Mouse (Mus musculus) 3134 (cell line): ENCODE results near the gene Doxl2.

Experiments
- DNase-seq: peaks from one replicate; pipeline ENCODE4 v3.0.0-alpha.2; 2011; ENCODE audit warnings: low spot score; ENCODE audit not compliant: insufficient read length; ENCODE audit errors: extremely low read depth

Gene Doxl2

GRCm38 (mm10) chr6:49008420-49009160, 33.8 kb downstream of the Doxl2 start:
- no peak for DNase-seq

GRCm38 (mm10) chr6:49009161-49009555, 34.4 kb downstream of the Doxl2 start:
- DNase-seq: no peak

- DNase-seq: no peak
Observed at GRCm38 (mm10) chr6:49009665-49010064, 34.9 kb downstream of the Doxl2 start.

GRCm38 (mm10) chr6:49011191-49011590, 36.4 kb downstream of the Doxl2 start:
- DNase-seq: no peak

- no peak for DNase-seq
Observed at GRCm38 (mm10) chr6:49013023-49013422, 38.3 kb downstream of the Doxl2 start.

- no peak for DNase-seq
Observed at GRCm38 (mm10) chr6:49013458-49013857, 38.7 kb downstream of the Doxl2 start.

GRCm38 (mm10) chr6:49017150-49017549, 42.4 kb downstream of the Doxl2 start:
- DNase-seq: no peak

- no peak for DNase-seq
Observed at GRCm38 (mm10) chr6:49019341-49019740, 44.6 kb downstream of the Doxl2 start.

GRCm38 (mm10) chr6:49021141-49022012, 46.6 kb downstream of the Doxl2 start:
- DNase-seq: no peak

- no peak for DNase-seq
Observed at GRCm38 (mm10) chr6:49022384-49022783, 47.6 kb downstream of the Doxl2 start.

GRCm38 (mm10) chr6:49023315-49023714, 48.6 kb downstream of the Doxl2 start:
- DNase-seq: no peak

- no peak for DNase-seq
Observed at GRCm38 (mm10) chr6:49025290-49025689, 50.5 kb downstream of the Doxl2 start.

GRCm38 (mm10) chr6:49026496-49026895, 51.7 kb downstream of the Doxl2 start:
- DNase-seq: no peak

GRCm38 (mm10) chr6:49028019-49028418, 53.3 kb downstream of the Doxl2 start:
- DNase-seq: no peak
